Mouse (Mus musculus): ENCODE data around the gene Clptm1l. TPM values are rescaled to one million over a fixed set of nuclear protein-coding genes. Genes with fewer than 3 reads are reported as not detected.

Clptm1l gene
- polyA plus RNA-seq, 1 experiment from 2014 or later: 108 TPM

DNA sequence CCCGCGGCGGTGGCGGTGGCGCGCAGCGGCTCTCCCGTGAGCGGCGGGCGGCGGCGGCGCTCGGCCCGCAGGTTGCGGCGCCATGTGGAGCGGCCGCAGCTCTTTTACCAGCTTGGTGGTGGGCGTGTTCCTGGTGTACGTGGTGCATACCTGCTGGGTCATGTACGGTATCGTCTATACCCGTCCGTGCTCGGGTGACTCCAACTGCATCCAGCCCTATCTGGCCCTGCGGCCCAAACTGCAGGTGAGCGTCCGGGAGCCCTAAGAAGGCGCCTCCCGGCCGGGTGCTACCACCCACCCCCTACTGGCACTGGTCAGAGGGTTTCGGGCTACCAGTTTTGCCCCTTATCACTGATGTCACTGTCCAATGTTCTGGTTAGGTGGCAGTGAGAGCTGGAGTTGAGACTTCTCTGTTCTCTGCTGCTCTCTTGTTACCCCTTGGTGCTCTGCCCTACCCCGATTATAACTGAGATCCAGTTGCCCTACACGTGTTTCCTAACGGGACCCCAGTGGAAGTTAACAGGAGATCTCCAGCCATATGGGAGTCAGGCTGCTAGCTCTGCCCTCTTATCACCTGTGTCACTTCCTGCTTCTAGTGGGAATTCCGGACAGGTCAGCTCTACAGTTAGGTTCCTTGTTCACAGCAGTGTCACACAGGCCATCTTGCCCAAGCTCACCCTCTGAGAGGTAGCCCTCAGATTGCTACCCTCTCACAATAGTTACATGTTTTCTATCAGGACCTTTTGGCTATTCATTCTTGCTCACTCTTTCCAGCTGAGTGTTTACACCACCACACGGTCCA lies 551 bp downstream of the Clptm1l start:
- 4% methylated on average over 32 of the region's 39 CpGs for WGBS

DNA sequence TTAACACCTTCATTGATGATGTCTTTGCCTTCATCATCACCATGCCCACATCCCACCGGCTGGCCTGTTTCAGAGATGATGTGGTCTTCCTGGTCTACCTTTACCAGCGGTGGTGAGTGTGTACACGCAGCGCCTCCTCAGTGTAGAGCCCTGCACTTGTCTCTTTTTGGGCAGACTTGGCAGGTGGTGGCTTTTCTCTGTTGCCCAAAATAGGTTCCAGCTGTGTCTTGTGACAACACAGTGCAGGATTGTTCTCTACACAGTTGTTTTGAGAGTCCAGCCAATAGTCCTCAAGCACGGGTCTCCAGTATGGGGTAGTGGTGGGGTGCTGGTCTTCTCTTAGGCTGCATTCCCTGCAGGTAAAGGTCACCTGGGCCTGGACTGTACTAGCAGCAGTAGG lies 14.6 kb downstream of the Clptm1l start:
- Histone ChIP-seq H3K4me3 (ENCODE audit: low read depth, low read length) (no peak overlapping the region), H3K36me3 (ENCODE audit: control insufficient read depth, insufficient read depth, low read length) (peaks cover 6% of the 10 kb centered on the region; the same call in 1 of the 2 replicates), H3K9me3 (ENCODE audit: control insufficient read depth, low read length) (no peaks in the 10 kb centered on the region), H3K9ac (ENCODE audit: low read length) (no peak overlapping the region), H3K27me3 (ENCODE audit: control insufficient read depth, insufficient read depth, low read length) (no peaks in the 10 kb centered on the region), H3K4me2 (ENCODE audit: low read depth, low read length, severe bottlenecking) (no peak overlapping the region), H3K27ac (ENCODE audit: low read depth, low read length) (no peak overlapping the region), H3K4me1 (replicated peaks; ENCODE audit: control insufficient read depth, insufficient read depth, low read length) (no peaks in the 10 kb centered on the region)
- ATAC-seq (replicated peaks; ENCODE audit: low FRiP score) (no peak), DNase-seq (ENCODE audit: low spot score) (no peak)
- 96% methylated on average over 5 of the region's 5 CpGs for WGBS

More for the DNA sequence above, 551 bp downstream of the Clptm1l start:
- H3K9ac ChIP-seq (ENCODE audit: low read length): peak overlapping the region; percentile 86
- no peaks in the 10 kb centered on the region; the same call in 1 of the 2 replicates for H3K36me3 ChIP-seq (ENCODE audit: control insufficient read depth, insufficient read depth, low read length)
- ATAC-seq (replicated peaks; ENCODE audit: low FRiP score) (peak; percentile 77), DNase-seq (ENCODE audit: low spot score) (no peak)
- peak overlapping the region; percentile 98 for H3K4me2 ChIP-seq (ENCODE audit: low read depth, low read length, severe bottlenecking)
- no peaks in the 10 kb centered on the region for H3K27me3 ChIP-seq (ENCODE audit: control insufficient read depth, insufficient read depth, low read length)
- H3K27ac ChIP-seq (ENCODE audit: low read depth, low read length): no peak overlapping the region
- peaks cover 11% of the 10 kb centered on the region; the same call in 1 of the 2 replicates for H3K4me1 ChIP-seq (replicated peaks; ENCODE audit: control insufficient read depth, insufficient read depth, low read length)
- peak overlapping the region; percentile 65 for H3K4me3 ChIP-seq (ENCODE audit: low read depth, low read length)
- no peaks in the 10 kb centered on the region for H3K9me3 ChIP-seq (ENCODE audit: control insufficient read depth, low read length)

DNA sequence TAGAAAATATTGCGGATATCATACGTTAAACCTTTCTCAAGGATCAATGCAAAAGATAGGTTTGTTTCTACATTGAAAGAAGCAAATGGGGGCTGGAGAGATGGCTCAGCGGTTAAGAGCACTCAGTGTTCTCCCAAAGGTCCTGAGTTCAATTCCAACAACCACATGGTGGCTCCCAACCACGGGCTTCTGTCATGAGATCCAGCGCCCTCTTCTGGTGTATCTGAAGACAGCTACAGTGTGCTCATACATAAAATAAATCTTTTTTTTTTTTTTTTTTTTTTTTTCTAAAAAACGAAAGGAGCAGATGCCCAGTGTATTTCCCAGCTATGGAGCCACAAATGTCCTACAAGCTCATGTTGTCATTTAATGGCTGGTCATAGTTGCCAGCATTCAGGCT lies 16.8 kb downstream of the Clptm1l start:
- no peaks in the 10 kb centered on the region for H3K9me3 ChIP-seq (ENCODE audit: control insufficient read depth, low read length)
- no peak overlapping the region for H3K9ac ChIP-seq (ENCODE audit: low read length)
- WGBS: 77% methylated on average over 6 of the region's 6 CpGs
- no peak overlapping the region for H3K4me2 ChIP-seq (ENCODE audit: low read depth, low read length, severe bottlenecking)
- H3K4me1 ChIP-seq (replicated peaks; ENCODE audit: control insufficient read depth, insufficient read depth, low read length): no peaks in the 10 kb centered on the region
- H3K27ac ChIP-seq (ENCODE audit: low read depth, low read length): no peak overlapping the region
- peaks cover 6% of the 10 kb centered on the region; the same call in 1 of the 2 replicates for H3K36me3 ChIP-seq (ENCODE audit: control insufficient read depth, insufficient read depth, low read length)
- DNase-seq (ENCODE audit: low spot score) (no peak), ATAC-seq (replicated peaks; ENCODE audit: low FRiP score) (no peak)
- H3K27me3 ChIP-seq (ENCODE audit: control insufficient read depth, insufficient read depth, low read length): no peaks in the 10 kb centered on the region; the same call in 1 of the 2 replicates
- H3K4me3 ChIP-seq (ENCODE audit: low read depth, low read length): no peak overlapping the region

DNA sequence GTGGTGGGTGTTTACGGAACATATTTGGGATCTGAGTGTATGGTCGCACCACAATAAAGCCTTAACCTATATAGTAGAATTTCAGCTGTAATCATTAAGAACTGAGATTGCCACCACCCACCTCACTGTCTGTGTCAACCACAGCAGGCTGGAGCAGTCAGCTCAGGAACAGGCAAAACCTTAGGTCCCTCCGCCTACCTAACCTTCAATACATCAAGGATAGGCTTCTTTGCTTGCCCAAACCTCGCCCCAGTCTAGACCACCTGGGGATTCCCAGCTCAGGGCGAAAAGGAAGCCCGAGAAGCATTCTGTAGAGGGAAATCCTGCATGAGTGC lies 22.6 kb downstream of the Clptm1l start:
- H3K27ac ChIP-seq (ENCODE audit: low read depth, low read length): no peak overlapping the region
- peak overlapping the region; percentile 54 for H3K4me3 ChIP-seq (ENCODE audit: low read depth, low read length)
- WGBS: 43% methylated on average over 6 of the region's 6 CpGs
- DNase-seq (ENCODE audit: low spot score) (no peak), ATAC-seq (replicated peaks; ENCODE audit: low FRiP score) (no peak)
- 0 out of 2 replicates have a peak, but pooled peaks cover 2% of the 10 kb centered on the region for H3K4me1 ChIP-seq (replicated peaks; ENCODE audit: control insufficient read depth, insufficient read depth, low read length)
- no peaks in the 10 kb centered on the region; the same call in 1 of the 2 replicates for H3K36me3 ChIP-seq (ENCODE audit: control insufficient read depth, insufficient read depth, low read length)
- H3K4me2 ChIP-seq (ENCODE audit: low read depth, low read length, severe bottlenecking): peak overlapping the region; percentile 91
- peaks cover 2% of the 10 kb centered on the region; the same call in 1 of the 2 replicates for H3K27me3 ChIP-seq (ENCODE audit: control insufficient read depth, insufficient read depth, low read length)
- peak overlapping the region; percentile 76 for H3K9ac ChIP-seq (ENCODE audit: low read length)
- no peaks in the 10 kb centered on the region for H3K9me3 ChIP-seq (ENCODE audit: control insufficient read depth, low read length)

- Histone ChIP-seq H3K36me3 (ENCODE audit: control insufficient read depth, insufficient read depth, low read length) (no peaks in the 10 kb centered on the region; the same call in 1 of the 2 replicates), H3K4me2 (ENCODE audit: low read depth, low read length, severe bottlenecking) (peak within 1 kb of the TSS; percentile 91), H3K27me3 (ENCODE audit: control insufficient read depth, insufficient read depth, low read length) (peaks cover 2% of the 10 kb centered on the region; the same call in 1 of the 2 replicates), H3K9ac (ENCODE audit: low read length) (peak within 1 kb of the TSS; percentile 76), H3K9me3 (ENCODE audit: control insufficient read depth, low read length) (no peaks in the 10 kb centered on the region), H3K27ac (ENCODE audit: low read depth, low read length) (no peak within 1 kb of the TSS), H3K4me1 (replicated peaks; ENCODE audit: control insufficient read depth, insufficient read depth, low read length) (0 out of 2 replicates have a peak, but pooled peaks cover 2% of the 10 kb centered on the region), H3K4me3 (ENCODE audit: low read depth, low read length) (peak within 1 kb of the TSS; percentile 54)
- DNase-seq (ENCODE audit: low spot score) (peak; percentile 79), ATAC-seq (replicated peaks; ENCODE audit: low FRiP score) (peak; percentile 87)
- WGBS: 8% methylated on average over 47 of the region's 47 CpGs
These were observed 23.1 kb downstream of the Clptm1l start, which contains the start of gene Tert for GRCm38 (mm10) chr13:73626745-73627549. Gene Tert (plus strand): TSS chr13:73626911.

- Histone ChIP-seq H3K4me1 (replicated peaks; ENCODE audit: control insufficient read depth, insufficient read depth, low read length) (0 out of 2 replicates have a peak, but pooled peaks cover 2% of the 10 kb centered on the region), H3K9ac (ENCODE audit: low read length) (no peak overlapping the region), H3K36me3 (ENCODE audit: control insufficient read depth, insufficient read depth, low read length) (no peaks in the 10 kb centered on the region; the same call in 1 of the 2 replicates), H3K4me2 (ENCODE audit: low read depth, low read length, severe bottlenecking) (no peak overlapping the region), H3K27me3 (ENCODE audit: control insufficient read depth, insufficient read depth, low read length) (peaks cover 2% of the 10 kb centered on the region; the same call in 1 of the 2 replicates), H3K4me3 (ENCODE audit: low read depth, low read length) (no peak overlapping the region), H3K9me3 (ENCODE audit: control insufficient read depth, low read length) (no peaks in the 10 kb centered on the region), H3K27ac (ENCODE audit: low read depth, low read length) (no peak overlapping the region)
- DNase-seq (ENCODE audit: low spot score): no peak
- WGBS: 89% methylated on average over 11 of the region's 11 CpGs
- no peak for ATAC-seq (replicated peaks; ENCODE audit: low FRiP score)
These were observed 24.8 kb downstream of the Clptm1l start for GRCm38 (mm10) chr13:73628586-73629113.

- no peak for ATAC-seq (replicated peaks; ENCODE audit: low FRiP score)
- Histone ChIP-seq H3K36me3 (ENCODE audit: control insufficient read depth, insufficient read depth, low read length) (no peaks in the 10 kb centered on the region; the same call in 1 of the 2 replicates), H3K4me2 (ENCODE audit: low read depth, low read length, severe bottlenecking) (no peak overlapping the region), H3K4me1 (replicated peaks; ENCODE audit: control insufficient read depth, insufficient read depth, low read length) (0 out of 2 replicates have a peak, but pooled peaks cover 2% of the 10 kb centered on the region), H3K9me3 (ENCODE audit: control insufficient read depth, low read length) (no peaks in the 10 kb centered on the region), H3K27ac (ENCODE audit: low read depth, low read length) (no peak overlapping the region), H3K9ac (ENCODE audit: low read length) (no peak overlapping the region), H3K4me3 (ENCODE audit: low read depth, low read length) (no peak overlapping the region), H3K27me3 (ENCODE audit: control insufficient read depth, insufficient read depth, low read length) (no peaks in the 10 kb centered on the region)
- DNase-seq (ENCODE audit: low spot score): no peak
- WGBS: 98% methylated on average over 3 of the region's 3 CpGs
These were observed 28.0 kb downstream of the Clptm1l start for GRCm38 (mm10) chr13:73631837-73632236.

- no peak overlapping the region for H3K4me2 ChIP-seq (ENCODE audit: low read depth, low read length, severe bottlenecking)
- 87% methylated on average over 5 of the region's 6 CpGs for WGBS
- H3K27me3 ChIP-seq (ENCODE audit: control insufficient read depth, insufficient read depth, low read length): no peaks in the 10 kb centered on the region
- no peak overlapping the region for H3K4me3 ChIP-seq (ENCODE audit: low read depth, low read length)
- no peak overlapping the region for H3K9ac ChIP-seq (ENCODE audit: low read length)
- DNase-seq (ENCODE audit: low spot score) (no peak), ATAC-seq (replicated peaks; ENCODE audit: low FRiP score) (no peak)
- H3K27ac ChIP-seq (ENCODE audit: low read depth, low read length): no peak overlapping the region
- no peaks in the 10 kb centered on the region for H3K36me3 ChIP-seq (ENCODE audit: control insufficient read depth, insufficient read depth, low read length)
- H3K4me1 ChIP-seq (replicated peaks; ENCODE audit: control insufficient read depth, insufficient read depth, low read length): no peaks in the 10 kb centered on the region
- H3K9me3 ChIP-seq (ENCODE audit: control insufficient read depth, low read length): no peaks in the 10 kb centered on the region
These were observed 34.0 kb downstream of the Clptm1l start for GRCm38 (mm10) chr13:73637826-73638225.
